Mouse (Mus musculus) myocyte (in vitro differentiated cells): ENCODE results near the gene Sectm1a.
"Not testable (repeated sequence)": the region's sequence is repeated elsewhere in the genome, so short reads cannot be mapped to it uniquely, and the experiment has no call there.

Source experiments
- CEBPB ChIP-seq: IDR thresholded peaks from 2 replicates; pipeline ENCODE4 v1.6.1; 2011; ENCODE audit warnings: mild to moderate bottlenecking, moderate library complexity; ENCODE audit not compliant: poor library complexity, insufficient read depth, severe bottlenecking
- E2F4 ChIP-seq: IDR thresholded peaks from one replicate; pipeline ENCODE4 v1.6.1; 2011; ENCODE audit warnings: mild to moderate bottlenecking, control low read depth, moderate library complexity; ENCODE audit not compliant: insufficient read depth
- MAX ChIP-seq: IDR thresholded peaks from one replicate; pipeline ENCODE4 v1.6.1; 2011; ENCODE audit warnings: low read depth, mild to moderate bottlenecking, control low read depth
- MYOD1 ChIP-seq, 3 experiments: IDR thresholded peaks; one replicate each; pipeline ENCODE4 v1.6.1; 2011; ENCODE audit warnings: control low read depth in 2 of 3, low read depth in 2 of 3, mild to moderate bottlenecking in 2 of 3, moderate library complexity in 1 of 3; ENCODE audit not compliant: insufficient read length in 2 of 3, control insufficient read depth in 1 of 3
- MYOG ChIP-seq, 3 experiments: IDR thresholded peaks; one replicate each; pipeline ENCODE4 v1.6.1; 2011; ENCODE audit warnings: control low read depth in 2 of 3, low read depth in 2 of 3, mild to moderate bottlenecking in 2 of 3; ENCODE audit not compliant: insufficient read length in 2 of 3, control insufficient read depth in 1 of 3, insufficient read depth in 1 of 3
- POLR2A ChIP-seq: IDR thresholded peaks from one replicate; pipeline ENCODE4 v1.6.1; 2011; ENCODE audit warnings: low read depth, mild to moderate bottlenecking, control low read depth, moderate library complexity; ENCODE audit not compliant: insufficient read length
- POLR2AphosphoS2 ChIP-seq: IDR thresholded peaks from one replicate; pipeline ENCODE4 v1.6.1; 2011; ENCODE audit warnings: low read depth, control low read depth; ENCODE audit not compliant: insufficient read length
- REST ChIP-seq: IDR thresholded peaks from one replicate; pipeline ENCODE4 v1.6.1; 2011; ENCODE audit warnings: mild to moderate bottlenecking, control low read depth, moderate library complexity; ENCODE audit not compliant: insufficient read depth, insufficient read length
- SRF ChIP-seq: IDR thresholded peaks from one replicate; pipeline ENCODE4 v1.6.1; 2011; ENCODE audit warnings: low read depth; ENCODE audit not compliant: control insufficient read depth, insufficient read length
- TCF12 ChIP-seq: IDR thresholded peaks from one replicate; pipeline ENCODE4 v1.6.1; 2011; ENCODE audit warnings: mild to moderate bottlenecking, control low read depth; ENCODE audit not compliant: poor library complexity, insufficient read depth, severe bottlenecking
- TCF3 ChIP-seq: IDR thresholded peaks from one replicate; pipeline ENCODE4 v1.6.1; 2011; ENCODE audit warnings: low read depth, control low read depth; ENCODE audit not compliant: insufficient read length
- USF1 ChIP-seq: IDR thresholded peaks from one replicate; pipeline ENCODE4 v1.6.1; 2011; ENCODE audit warnings: low read depth, mild to moderate bottlenecking, control low read depth, moderate library complexity

DNA sequence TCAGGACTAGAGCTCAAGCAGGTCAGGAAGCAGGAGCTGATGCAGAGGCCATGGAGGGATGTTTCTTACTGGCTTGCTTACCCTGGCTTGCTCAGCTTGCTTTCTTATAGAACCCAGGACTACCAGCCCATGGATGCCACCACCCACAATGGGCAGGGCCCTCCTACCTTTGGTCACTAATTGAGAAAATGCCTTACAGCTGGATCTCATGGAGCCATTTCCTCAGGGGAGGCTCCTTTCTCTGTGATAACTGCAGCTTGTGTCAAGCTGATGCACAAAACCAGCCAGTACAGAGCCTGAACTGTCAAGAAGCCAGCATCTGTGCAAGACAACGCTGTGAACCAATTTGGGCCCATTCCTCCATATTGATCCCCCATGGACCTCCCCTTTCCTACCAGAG lies 26.2 kb upstream of the Sectm1a start:
- not testable (repeated sequence) for TF ChIP-seq POLR2A; E2F4; MYOG (IDR thresholded peaks at IDR 0.05; ENCODE audit: control insufficient read depth in 1 of 3, insufficient read depth in 1 of 3, insufficient read length in 2 of 3, low read depth in 2 of 3); MYOD1 (IDR thresholded peaks at IDR 0.05; ENCODE audit: control insufficient read depth in 1 of 3, insufficient read length in 2 of 3, low read depth in 2 of 3); USF1; CEBPB; POLR2AphosphoS2; TCF12; REST; TCF3; MAX; SRF
